Mouse (Mus musculus) liver, embryonic 13.5 days (tissue): ENCODE results near the gene Vgll1. TPM values are rescaled to one million over a fixed set of nuclear protein-coding genes. Genes with fewer than 3 reads are reported as not detected.

ENCODE experiments used
- ATAC-seq: fragments of 200-750 bp; cut with Nextera tagmentation; 2 replicates; pipeline ENCODE4 v1.8.0; 2017; ENCODE audit warnings: low read depth, mild to moderate bottlenecking, moderate number of reproducible peaks, moderate library complexity
- DNase-seq: peaks from one replicate; pipeline ENCODE4 v3.0.0; 2022
- H3K27ac ChIP-seq: fragments of 300-500 bp; sonication (generic); 2 replicates; pipeline ENCODE4 v1.5.1; 2015; ENCODE audit warnings: moderate library complexity, mild to moderate bottlenecking, inconsistent platforms
- H3K27me3 ChIP-seq: fragments of 300-500 bp; sonication (generic); 2 replicates; pipeline ENCODE4 v1.6.1; 2015; ENCODE audit warnings: mild to moderate bottlenecking, inconsistent platforms
- H3K36me3 ChIP-seq: fragments of 300-500 bp; sonication (generic); 2 replicates; pipeline ENCODE4 v1.6.1; 2015; ENCODE audit warnings: mild to moderate bottlenecking, inconsistent platforms
- H3K4me1 ChIP-seq: fragments of 300-500 bp; sonication (generic); replicated peaks from 2 replicates; pipeline ENCODE4 v1.6.1; 2015; ENCODE audit warnings: inconsistent platforms
- H3K4me2 ChIP-seq: fragments of 300-500 bp; sonication (generic); 2 replicates; pipeline ENCODE4 v1.6.1; 2015; ENCODE audit warnings: inconsistent platforms, mild to moderate bottlenecking, moderate library complexity
- H3K4me3 ChIP-seq: fragments of 300-500 bp; sonication (generic); replicated peaks from 2 replicates; pipeline ENCODE4 v1.5.1; 2015; ENCODE audit warnings: mild to moderate bottlenecking, inconsistent platforms
- H3K9ac ChIP-seq: fragments of 300-500 bp; sonication (generic); 2 replicates; pipeline ENCODE4 v1.6.1; 2015; ENCODE audit warnings: mild to moderate bottlenecking, inconsistent platforms
- H3K9me3 ChIP-seq: fragments of 300-500 bp; sonication (generic); replicated peaks from 2 replicates; pipeline ENCODE4 v1.6.1; 2016; ENCODE audit warnings: inconsistent platforms
- WGBS: fragments of 180-500 bp; shearing (Covaris S2); methylation state at CpG from one replicate; pipeline ENCODE4 v1.1.7; 2015; ENCODE audit not compliant: insufficient replicate concordance; 5-methylcytosine and 5-hydroxymethylcytosine counted together
- polyA plus RNA-seq: library from polyadenylated mRNA; unstranded; fragments of >200 nt; fragmentation: Nextera tagmentation; extraction: Ambion mirVana; gene quantifications from 2 replicates; pipeline ENCODE4 v1.2.1, GENCODE M21; 2015

Vgll1 gene
- polyA plus RNA-seq, 1 experiment from 2014 or later: not detected

DNA sequence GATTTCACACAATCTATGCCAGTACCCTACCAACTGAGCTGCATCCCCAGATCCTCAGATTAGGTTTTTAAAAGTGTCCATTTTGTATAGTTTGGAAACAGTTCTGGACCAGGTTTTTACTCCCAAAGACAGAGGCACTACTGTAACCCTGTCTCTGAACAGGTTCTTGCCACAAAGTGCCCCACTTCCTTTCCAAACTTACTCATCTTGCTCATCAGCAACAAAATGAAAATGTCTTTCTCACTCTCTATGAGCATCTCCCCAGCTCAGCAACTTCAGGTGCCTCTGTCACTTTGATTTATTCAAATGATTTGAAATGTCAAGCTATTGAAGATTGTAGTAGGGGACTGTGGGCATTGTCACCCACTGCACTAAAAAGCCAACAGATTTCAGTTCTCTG, 49.7 kb downstream of the Vgll1 start:
- ATAC-seq (no peak), DNase-seq (no peak)
- H3K36me3 ChIP-seq: no peaks in the 10 kb centered on the region
- no peaks in the 10 kb centered on the region for H3K27me3 ChIP-seq
- no peaks in the 10 kb centered on the region for H3K9me3 ChIP-seq
- H3K4me1 ChIP-seq: no peaks in the 10 kb centered on the region
- no peak overlapping the region for H3K4me3 ChIP-seq
- no peak overlapping the region for H3K9ac ChIP-seq
- H3K27ac ChIP-seq: no peak overlapping the region
- H3K4me2 ChIP-seq: no peak overlapping the region

GRCm38 (mm10) chrX:57153520-57153919, 65.6 kb downstream of the Vgll1 start:
- 50% methylated on average over 1 of the region's 1 CpGs for WGBS
- Histone ChIP-seq H3K9ac (no peak overlapping the region), H3K9me3 (no peaks in the 10 kb centered on the region), H3K27me3 (no peaks in the 10 kb centered on the region), H3K4me2 (no peak overlapping the region), H3K27ac (no peak overlapping the region), H3K4me3 (no peak overlapping the region), H3K4me1 (no peaks in the 10 kb centered on the region), H3K36me3 (no peaks in the 10 kb centered on the region)
- DNase-seq (no peak), ATAC-seq (no peak)

Other genes starting within 250 kb of the Vgll1 start
- gene Adgrg4, start 217.9 kb upstream of the Vgll1 start, polyA plus RNA-seq: not detected in 2 replicates
- not detected in 2 replicates for gene Brs3, start 45.0 kb upstream of the Vgll1 start, polyA plus RNA-seq
- 32.4 and 33.7 TPM in 2 replicates for gene Htatsf1, start 34.5 kb upstream of the Vgll1 start, polyA plus RNA-seq
- gene Cd40lg, start 124.0 kb downstream of the Vgll1 start, polyA plus RNA-seq: not detected in 2 replicates